Mouse (Mus musculus) ES-Bruce4 (cell line): ENCODE results near the gene Olfr612. TPM values are rescaled to one million over a fixed set of nuclear protein-coding genes. Genes with fewer than 3 reads are reported as not detected.
"Not testable (repeated sequence)": the region's sequence is repeated elsewhere in the genome, so short reads cannot be mapped to it uniquely, and the experiment has no call there.

ENCODE experiments used
- H3K27ac ChIP-seq: 2 replicates; pipeline ENCODE4 v1.5.1; 2012; ENCODE audit warnings: low read length, inconsistent platforms; ENCODE audit not compliant: insufficient read depth
- H3K27me3 ChIP-seq: 2 replicates; pipeline ENCODE4 v1.6.1; 2012; ENCODE audit warnings: mild to moderate bottlenecking, low read length, inconsistent platforms; ENCODE audit not compliant: control insufficient read depth, poor library complexity, insufficient read depth, severe bottlenecking
- H3K36me3 ChIP-seq: 2 replicates; pipeline ENCODE4 v1.6.1; 2012; ENCODE audit warnings: inconsistent platforms, mild to moderate bottlenecking, low read length, moderate library complexity; ENCODE audit not compliant: control insufficient read depth, poor library complexity, insufficient read depth, severe bottlenecking
- H3K4me1 ChIP-seq: one replicate; pipeline ENCODE4 v1.8.1; 2011; ENCODE audit warnings: low read length; ENCODE audit not compliant: control insufficient read depth, insufficient read depth
- H3K4me3 ChIP-seq: 2 replicates; pipeline ENCODE4 v1.5.1; 2011; ENCODE audit warnings: low read depth, mild to moderate bottlenecking, low read length
- H3K9ac ChIP-seq: 2 replicates; pipeline ENCODE4 v1.6.1; 2012; ENCODE audit warnings: low read depth, mild to moderate bottlenecking, inconsistent platforms; ENCODE audit not compliant: poor library complexity, severe bottlenecking
- H3K9me3 ChIP-seq: replicated peaks from 2 replicates; pipeline ENCODE4 v1.6.1; 2012; ENCODE audit warnings: mild to moderate bottlenecking, low read length, inconsistent platforms; ENCODE audit not compliant: control insufficient read depth, poor library complexity, insufficient read depth, severe bottlenecking
- CTCF ChIP-seq: IDR thresholded peaks from one replicate; pipeline ENCODE4 v1.8.1; 2011; ENCODE audit warnings: low read depth, low read length
- EP300 ChIP-seq: IDR thresholded peaks from 2 replicates; pipeline ENCODE4 v1.6.1; 2011; ENCODE audit warnings: low read depth, low read length; ENCODE audit not compliant: insufficient read depth
- POLR2A ChIP-seq: IDR thresholded peaks from one replicate; pipeline ENCODE4 v1.8.1; 2011; ENCODE audit warnings: low read length; ENCODE audit not compliant: insufficient read depth
- polyA plus RNA-seq: library from polyadenylated mRNA; stranded (reverse); fragments of >200 nt; gene quantifications from 2 replicates; pipeline ENCODE4 v1.2.4, GENCODE M21; 2011; ENCODE audit warnings: low read depth; ENCODE audit not compliant: missing spikeins, insufficient read depth, insufficient read length

Gene Olfr612
- polyA plus RNA-seq = not detected in 2 replicates

GRCm38 (mm10) chr7:103542617-103543016 is at the start of gene Olfr612:
Gene Olfr612 (minus strand): TSS chr7:103542717.
- H3K9me3 ChIP-seq, H3K36me3 ChIP-seq, H3K4me3 ChIP-seq, H3K27ac ChIP-seq, H3K27me3 ChIP-seq, H3K9ac ChIP-seq, H3K4me1 ChIP-seq: not testable (repeated sequence)

GRCm38 (mm10) chr7:103589803-103590202 is 47.3 kb upstream of the Olfr612 start, which contains the start of gene Olfr618:
Gene Olfr618 (plus strand): TSS chr7:103590103.
- TF ChIP-seq EP300 = no peak
- no peak for TF ChIP-seq POLR2A
- no peak for TF ChIP-seq CTCF
- no peaks in the 10 kb centered on the region for H3K9me3 ChIP-seq
- no peaks in the 10 kb centered on the region for H3K4me1 ChIP-seq
- H3K27ac ChIP-seq = no peak within 1 kb of the TSS
- no peaks in the 10 kb centered on the region for H3K27me3 ChIP-seq
- H3K36me3 ChIP-seq = no peaks in the 10 kb centered on the region
- H3K9ac ChIP-seq = no peak within 1 kb of the TSS
- H3K4me3 ChIP-seq = no peak within 1 kb of the TSS

DNA sequence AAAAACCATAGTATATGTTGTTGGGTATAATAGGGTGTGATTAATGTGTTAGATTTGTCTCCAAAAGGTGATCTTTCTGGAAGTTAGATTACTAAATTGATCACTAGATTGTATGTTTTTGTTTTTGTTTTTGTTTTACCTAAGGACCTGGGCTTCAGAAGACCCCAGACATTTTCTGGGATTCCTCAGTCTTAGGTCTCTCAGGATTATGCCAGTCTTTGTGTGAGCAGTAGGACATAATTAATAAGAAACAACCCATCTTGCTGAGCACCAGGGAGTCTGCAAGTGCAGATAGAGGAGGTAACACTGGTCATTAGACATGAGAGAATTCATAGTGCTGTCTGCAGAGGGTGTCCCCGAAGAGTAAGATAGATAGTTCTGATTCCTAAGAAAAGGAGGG is 30.2 kb upstream of the Olfr612 start, which contains the start of gene Olfr617:
Gene Olfr617, plus strand, starts transcription at position 301 of the 400 bp plus-strand sequence.
- no peaks in the 10 kb centered on the region for H3K27me3 ChIP-seq
- no peak within 1 kb of the TSS for H3K9ac ChIP-seq
- H3K4me1 ChIP-seq = no peaks in the 10 kb centered on the region
- no peak within 1 kb of the TSS for H3K27ac ChIP-seq
- H3K9me3 ChIP-seq = no peaks in the 10 kb centered on the region
- no peaks in the 10 kb centered on the region for H3K36me3 ChIP-seq
- TF ChIP-seq POLR2A = no peak
- no peak for TF ChIP-seq EP300
- no peak for TF ChIP-seq CTCF
- no peak within 1 kb of the TSS for H3K4me3 ChIP-seq

DNA sequence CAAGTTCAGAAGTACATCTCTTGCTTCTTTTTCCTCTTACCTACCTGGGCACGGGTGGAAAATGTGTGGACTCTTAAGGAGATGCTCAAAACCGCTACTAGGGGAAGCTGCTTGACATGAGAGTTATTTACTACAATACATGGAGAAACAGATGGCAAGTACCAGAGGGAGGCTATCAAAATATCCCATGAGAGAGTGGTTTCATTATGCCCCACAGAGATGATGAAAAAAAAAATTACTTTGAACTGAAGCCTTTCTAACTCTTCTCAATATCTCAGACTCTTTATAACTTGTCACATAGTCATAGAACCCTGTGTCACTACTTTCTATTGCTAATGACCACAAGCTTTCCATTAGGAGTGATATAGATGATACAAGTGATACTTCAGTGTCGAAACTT is 26.5 kb upstream of the Olfr612 start, which contains the start of gene Olfr616:
Gene Olfr616, minus strand, starts transcription at position 101 of the 400 bp plus-strand sequence.
- Histone ChIP-seq H3K4me3 (no peak within 1 kb of the TSS), H3K4me1 (no peaks in the 10 kb centered on the region), H3K27me3 (no peaks in the 10 kb centered on the region), H3K36me3 (no peaks in the 10 kb centered on the region), H3K9ac (no peak within 1 kb of the TSS), H3K27ac (no peak within 1 kb of the TSS), H3K9me3 (no peaks in the 10 kb centered on the region)
- TF ChIP-seq POLR2A = no peak
- TF ChIP-seq CTCF = no peak
- no peak for TF ChIP-seq EP300

DNA sequence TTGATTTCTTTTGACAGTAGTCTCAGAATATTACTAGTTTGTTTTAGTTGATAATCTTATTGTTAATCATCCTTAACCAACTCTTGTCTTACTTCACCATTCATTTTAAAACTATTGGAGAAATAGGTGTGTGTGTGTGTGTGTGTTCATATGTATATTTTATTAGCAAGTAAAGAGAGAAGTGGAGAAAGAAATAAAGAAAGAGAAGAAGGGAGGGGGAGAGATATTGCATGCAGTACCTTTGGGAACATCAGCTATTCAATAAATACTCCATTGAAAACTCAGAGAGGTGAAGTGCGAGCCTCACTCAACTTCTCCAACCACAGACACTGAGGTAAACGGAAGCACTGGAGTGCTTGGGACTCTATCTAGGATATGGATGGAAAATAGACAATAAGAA is 13.3 kb upstream of the Olfr612 start, which contains the start of gene Olfr615:
Gene Olfr615, plus strand, starts transcription at position 301 of the 400 bp plus-strand sequence.
- Histone ChIP-seq H3K9ac (no peak within 1 kb of the TSS), H3K9me3 (no peaks in the 10 kb centered on the region), H3K4me3 (no peak within 1 kb of the TSS), H3K36me3 (no peaks in the 10 kb centered on the region), H3K4me1 (no peaks in the 10 kb centered on the region), H3K27ac (no peak within 1 kb of the TSS), H3K27me3 (no peaks in the 10 kb centered on the region)
- no peak for TF ChIP-seq POLR2A
- TF ChIP-seq CTCF = no peak
- no peak for TF ChIP-seq EP300

DNA sequence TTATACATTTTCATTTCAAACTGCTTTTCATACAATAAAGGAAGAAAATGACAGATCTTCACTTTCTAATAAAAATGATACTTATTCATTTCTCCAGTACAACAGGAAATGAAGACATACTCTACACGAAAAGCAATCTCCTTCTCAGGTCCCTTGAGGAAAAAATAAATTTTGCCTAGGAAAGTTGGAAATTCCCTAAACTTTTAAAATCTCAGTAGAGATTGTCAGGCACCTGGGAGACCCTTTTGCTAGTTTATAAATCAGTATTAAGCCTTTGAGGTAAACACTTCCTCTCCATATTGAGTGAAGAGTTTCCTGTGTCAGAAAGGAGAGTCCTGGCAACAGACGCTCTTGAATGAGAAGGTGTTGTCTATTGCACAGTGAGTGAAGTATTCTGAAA is 5.3 kb upstream of the Olfr612 start, which contains the start of gene Olfr613:
Gene Olfr613, plus strand, starts transcription at position 301 of the 400 bp plus-strand sequence.
- H3K4me3 ChIP-seq = no peak within 1 kb of the TSS
- H3K27me3 ChIP-seq = no peaks in the 10 kb centered on the region
- no peaks in the 10 kb centered on the region for H3K4me1 ChIP-seq
- no peak for TF ChIP-seq CTCF
- no peak for TF ChIP-seq POLR2A
- no peak for TF ChIP-seq EP300
- no peaks in the 10 kb centered on the region for H3K36me3 ChIP-seq
- no peaks in the 10 kb centered on the region for H3K9me3 ChIP-seq
- H3K9ac ChIP-seq = no peak within 1 kb of the TSS
- H3K27ac ChIP-seq = no peak within 1 kb of the TSS

DNA sequence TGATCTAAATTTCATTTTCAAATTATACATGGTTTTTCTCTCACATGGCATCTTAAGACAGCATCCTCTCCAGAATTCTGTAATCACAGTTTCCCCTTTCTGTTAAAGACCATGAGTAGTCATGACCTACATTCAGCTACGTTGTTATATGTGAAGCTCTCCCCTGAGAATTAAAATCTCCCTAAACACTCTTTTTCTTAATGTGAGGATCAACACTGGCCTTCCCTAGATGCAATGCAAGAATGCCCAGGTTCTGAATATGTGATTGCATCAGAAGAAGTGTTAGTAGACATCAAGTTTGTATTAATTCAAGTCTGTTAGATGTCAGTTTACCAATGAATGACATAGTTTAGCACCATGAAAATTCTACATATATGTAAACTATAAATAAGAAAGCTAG is 21.8 kb downstream of the Olfr612 start, which contains the start of gene Olfr611:
Gene Olfr611, minus strand, starts transcription at position 101 of the 400 bp plus-strand sequence.
- not testable (repeated sequence) for H3K9ac ChIP-seq, H3K36me3 ChIP-seq, H3K4me3 ChIP-seq, H3K27me3 ChIP-seq, H3K4me1 ChIP-seq, H3K9me3 ChIP-seq, H3K27ac ChIP-seq
